Mouse (Mus musculus): ENCODE results near the gene Ksr1. TPM values are rescaled to one million over a fixed set of nuclear protein-coding genes. Genes with fewer than 3 reads are reported as not detected.

The Ksr1 gene
- polyA plus RNA-seq (2012; rRNA removed), result 4.4 and 6.8 TPM in 2 replicates

GRCm38 (mm10) chr11:79146331-79146767, at the start of gene Ksr1:
TSS of gene Ksr1 (minus strand) at chr11:79146407.

GRCm38 (mm10) chr11:78984483-78985177, 161.6 kb downstream of the Ksr1 start, which contains the start of gene Lgals9:
TSS of gene Lgals9 (minus strand) at chr11:78984946.

Other genes with a start within 250 kb of the Ksr1 start
- 0.31 and 0.35 TPM in 2 replicates for gene Nos2, start 225.6 kb downstream of the Ksr1 start, polyA plus RNA-seq (2012; rRNA removed)
- 239 and 266 TPM in 2 replicates for gene Lgals9, start 161.5 kb downstream of the Ksr1 start, polyA plus RNA-seq (2012; rRNA removed)
- gene Wsb1, start 108.3 kb upstream of the Ksr1 start, polyA plus RNA-seq (2012; rRNA removed), result 13.5 and 13.7 TPM in 2 replicates
- gene Gm9964, start 150.5 kb upstream of the Ksr1 start, polyA plus RNA-seq (2012; rRNA removed), result not detected in 2 replicates
- gene Nf1, start 193.3 kb upstream of the Ksr1 start, polyA plus RNA-seq (2012; rRNA removed), result 2.1 and 2.8 TPM in 2 replicates

All from stomach, adult 2 months (tissue).